Mouse (Mus musculus): ENCODE measurements around the gene Fgd4.

- no peak for TF ChIP-seq CTCF (IDR thresholded peaks at IDR 0.05; ENCODE audit: insufficient read depth, low read depth, low read length)
- TF ChIP-seq POLR2A (IDR thresholded peaks at IDR 0.05; ENCODE audit: insufficient read depth, low read depth, low read length) = no peak
Measured at GRCm38 (mm10) chr16:16576556-16576955, 23.8 kb downstream of the Fgd4 start.

Measured in olfactory bulb, adult 2 months (tissue).